Mouse (Mus musculus) ES-E14 (cell line): ENCODE results near the gene Arsb. TPM values are rescaled to one million over a fixed set of nuclear protein-coding genes. Genes with fewer than 3 reads are reported as not detected.

Experiments
- DNase-seq: peaks from one replicate; pipeline ENCODE4 v3.0.0-alpha.2; 2013; ENCODE audit warnings: low read depth, low spot score
- H3K27ac ChIP-seq: 2 replicates; pipeline ENCODE4 v1.5.1; 2012; ENCODE audit warnings: low read depth, mild to moderate bottlenecking, low read length, moderate library complexity, mixed read lengths; ENCODE audit not compliant: poor library complexity, insufficient read depth, severe bottlenecking
- H3K36me3 ChIP-seq: 2 replicates; pipeline ENCODE4 v1.6.1; 2012; ENCODE audit warnings: mild to moderate bottlenecking, low read length, moderate library complexity, mixed read lengths; ENCODE audit not compliant: control insufficient read depth, poor library complexity, insufficient read depth, severe bottlenecking
- H3K4me1 ChIP-seq, 2 experiments: fragments of 150-350 bp in 1 of 2; sonication (generic) in 1 of 2; 2 replicates each; pipeline ENCODE4 v1.6.1; 2012; ENCODE audit warnings: low read length in 2 of 2, mild to moderate bottlenecking in 1 of 2, mixed read lengths in 1 of 2; ENCODE audit not compliant: control insufficient read depth in 2 of 2, insufficient read depth in 2 of 2, poor library complexity in 1 of 2
- H3K4me3 ChIP-seq, 2 experiments: fragments of 150-350 bp in 1 of 2; sonication (generic) in 1 of 2; 2 replicates each; pipeline ENCODE4 v1.5.1; 2012; ENCODE audit warnings: low read length in 2 of 2, low read depth in 1 of 2, mild to moderate bottlenecking in 1 of 2, mixed read lengths in 1 of 2; ENCODE audit not compliant: insufficient read depth in 1 of 2, poor library complexity in 1 of 2, severe bottlenecking in 1 of 2
- H3K9ac ChIP-seq: 2 replicates; pipeline ENCODE4 v1.6.1; 2012; ENCODE audit warnings: low read depth, mild to moderate bottlenecking, low read length, mixed read lengths; ENCODE audit not compliant: poor library complexity, insufficient read depth, severe bottlenecking
- H3K9me3 ChIP-seq: fragments of 150-350 bp; sonication (generic); 2 replicates; pipeline ENCODE4 v1.6.1; 2012; ENCODE audit warnings: low read depth, mild to moderate bottlenecking, low read length; ENCODE audit not compliant: control insufficient read depth, insufficient read depth
- CHD2 ChIP-seq: IDR thresholded peaks from 2 replicates; pipeline ENCODE4 v1.6.1; 2014; ENCODE audit warnings: mild to moderate bottlenecking, low read depth, low read length, inconsistent platforms
- HCFC1 ChIP-seq: IDR thresholded peaks from 2 replicates; pipeline ENCODE4 v1.6.1; 2012; ENCODE audit warnings: low read length, inconsistent platforms, borderline replicate concordance; ENCODE audit not compliant: insufficient read depth
- MAFK ChIP-seq: IDR thresholded peaks from 2 replicates; pipeline ENCODE4 v1.6.1; 2014; ENCODE audit warnings: mild to moderate bottlenecking, low read depth, low read length, inconsistent platforms; ENCODE audit not compliant: insufficient read depth
- ZC3H11A ChIP-seq: IDR thresholded peaks from 2 replicates; pipeline ENCODE4 v1.6.1; 2012; ENCODE audit warnings: low read depth, mild to moderate bottlenecking, inconsistent platforms, low read length, borderline replicate concordance
- ZNF384 ChIP-seq: IDR thresholded peaks from 2 replicates; pipeline ENCODE4 v1.6.1; 2012; ENCODE audit warnings: low read depth, low read length, inconsistent platforms
- in situ Hi-C, 2 experiments: fragments of 600-800 bp; cut with MboI; formaldehyde crosslinking; loops; one replicate each; pipeline ENCODE4 v1.15.1; 2025; ENCODE audit warnings: low sequenced_read_pairs in 2 of 2, inconsistent platforms in 1 of 2; ENCODE audit not compliant: unreplicated experiment in 2 of 2
- total RNA-seq: library from RNA; depleted of rRNA; stranded (reverse); fragments of 300-350 nt; gene quantifications from 2 replicates; pipeline ENCODE4 v1.2.3, GENCODE M21; 2012

Arsb gene
- total RNA-seq, 1 experiment, result 1.1 TPM

- no peak overlapping the region for H3K4me3 ChIP-seq
Measured at GRCm38 (mm10) chr13:93897943-93898826, 126.8 kb downstream of the Arsb start.

DNA sequence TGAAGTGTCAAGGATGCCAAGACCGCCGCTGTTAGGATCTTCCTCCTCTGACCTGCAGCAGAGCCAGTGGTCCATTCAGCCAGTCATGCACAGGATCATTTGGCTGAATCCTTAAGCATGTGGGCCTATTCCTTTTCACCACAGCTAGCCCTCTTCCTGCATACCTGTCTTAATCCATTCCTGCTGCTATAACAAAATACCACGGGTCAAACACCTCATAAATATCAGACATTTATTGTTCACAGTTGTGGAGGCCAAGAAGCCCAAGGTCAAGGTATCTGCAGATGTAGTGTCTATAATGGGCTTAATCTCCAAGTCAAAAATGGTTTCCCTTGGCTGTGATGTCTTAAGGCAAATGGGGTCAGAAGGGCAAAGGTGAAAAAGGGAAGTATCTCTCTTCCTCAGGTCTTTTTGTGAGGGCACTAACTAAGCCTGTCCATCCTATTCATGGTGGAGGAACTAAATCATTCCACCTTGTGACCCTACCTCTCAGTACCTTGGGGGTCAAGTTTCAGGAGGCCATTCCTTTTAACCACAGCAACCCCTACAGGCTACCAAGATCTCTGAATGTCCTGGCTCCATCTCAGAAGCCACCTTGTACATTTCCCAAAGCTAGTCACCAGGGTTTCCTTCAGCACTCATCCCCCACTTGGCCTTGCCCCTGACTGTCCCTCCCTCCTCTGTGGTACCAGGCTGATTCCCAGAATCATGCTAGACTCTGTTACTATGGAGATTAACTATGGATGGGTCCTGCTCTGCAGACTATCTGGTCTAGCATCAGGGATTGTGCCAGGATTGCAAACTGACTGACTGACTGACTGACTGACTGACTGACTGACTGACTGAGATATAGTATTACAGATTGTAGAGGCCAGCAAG, 128.2 kb downstream of the Arsb start:
- H3K36me3 ChIP-seq, result no peaks in the 10 kb centered on the region

More at GRCm38 (mm10) chr13:93897943-93898826, 126.8 kb downstream of the Arsb start:
- Histone ChIP-seq H3K4me1 (no peaks in the 10 kb centered on the region), H3K9ac (no peak overlapping the region), H3K36me3 (no peaks in the 10 kb centered on the region), H3K27ac (no peak overlapping the region), H3K9me3 (no peaks in the 10 kb centered on the region)
- in situ Hi-C loops, result no loop called here
- no peak for DNase-seq
- TF ChIP-seq CHD2 (no peak), ZC3H11A (no peak), ZNF384 (no peak), MAFK (no peak), HCFC1 (no peak)

GRCm38 (mm10) chr13:93900934-93901626, 129.7 kb downstream of the Arsb start:
- in situ Hi-C loops, result no loop called here
- Histone ChIP-seq H3K27ac (no peak overlapping the region), H3K9ac (no peak overlapping the region), H3K4me3 (no peak overlapping the region), H3K36me3 (no peaks in the 10 kb centered on the region), H3K4me1 (no peaks in the 10 kb centered on the region), H3K9me3 (no peaks in the 10 kb centered on the region)
- DNase-seq, result no peak
- TF ChIP-seq HCFC1 (no peak), ZC3H11A (no peak), ZNF384 (no peak), CHD2 (no peak)

More for the DNA sequence above, 128.2 kb downstream of the Arsb start:
- Histone ChIP-seq H3K9me3 (no peaks in the 10 kb centered on the region), H3K4me3 (no peak overlapping the region), H3K27ac (no peak overlapping the region), H3K9ac (no peak overlapping the region), H3K4me1 (no peaks in the 10 kb centered on the region)
- TF ChIP-seq HCFC1, result no peak
- TF ChIP-seq ZNF384, result no peak
- TF ChIP-seq CHD2, result no peak
- no peak for TF ChIP-seq ZC3H11A
- no peak for TF ChIP-seq MAFK
- in situ Hi-C loops, result no loop called here
- no peak for DNase-seq

DNA sequence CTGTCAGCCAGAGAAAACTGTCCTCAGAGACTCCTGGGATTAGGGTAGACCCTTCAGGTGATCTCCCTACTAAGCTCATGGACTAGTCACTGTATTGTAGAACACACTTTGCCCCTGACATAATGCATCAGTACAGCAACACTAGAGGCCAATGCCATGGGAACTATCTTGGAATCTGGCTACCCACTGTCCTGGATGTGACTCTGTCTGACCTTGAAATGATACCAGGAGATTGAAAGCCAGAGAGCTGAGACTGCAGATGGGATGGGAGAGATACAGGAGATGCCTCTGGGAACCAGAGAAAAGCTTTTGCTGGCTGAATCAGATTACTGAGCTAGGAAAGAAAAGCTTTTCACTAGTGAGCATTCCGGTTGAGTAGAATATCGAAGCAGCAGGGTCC, 130.7 kb downstream of the Arsb start:
- H3K4me1 ChIP-seq, result 0 out of 4 replicates have a peak, but pooled peaks cover 0 to 2% of the 10 kb centered on the region in 2 experiments
- H3K27ac ChIP-seq, result no peak overlapping the region
- no peak overlapping the region for H3K9ac ChIP-seq
- DNase-seq, result no peak
- in situ Hi-C loops, result no loop called here
- no peak overlapping the region for H3K4me3 ChIP-seq
- H3K36me3 ChIP-seq, result no peaks in the 10 kb centered on the region
- TF ChIP-seq MAFK (no peak), ZC3H11A (no peak), HCFC1 (no peak), CHD2 (no peak), ZNF384 (no peak)
- no peaks in the 10 kb centered on the region for H3K9me3 ChIP-seq
